9 mouse cellular contexts compared by ENCODE assay signal in the genomic region with DNA sequence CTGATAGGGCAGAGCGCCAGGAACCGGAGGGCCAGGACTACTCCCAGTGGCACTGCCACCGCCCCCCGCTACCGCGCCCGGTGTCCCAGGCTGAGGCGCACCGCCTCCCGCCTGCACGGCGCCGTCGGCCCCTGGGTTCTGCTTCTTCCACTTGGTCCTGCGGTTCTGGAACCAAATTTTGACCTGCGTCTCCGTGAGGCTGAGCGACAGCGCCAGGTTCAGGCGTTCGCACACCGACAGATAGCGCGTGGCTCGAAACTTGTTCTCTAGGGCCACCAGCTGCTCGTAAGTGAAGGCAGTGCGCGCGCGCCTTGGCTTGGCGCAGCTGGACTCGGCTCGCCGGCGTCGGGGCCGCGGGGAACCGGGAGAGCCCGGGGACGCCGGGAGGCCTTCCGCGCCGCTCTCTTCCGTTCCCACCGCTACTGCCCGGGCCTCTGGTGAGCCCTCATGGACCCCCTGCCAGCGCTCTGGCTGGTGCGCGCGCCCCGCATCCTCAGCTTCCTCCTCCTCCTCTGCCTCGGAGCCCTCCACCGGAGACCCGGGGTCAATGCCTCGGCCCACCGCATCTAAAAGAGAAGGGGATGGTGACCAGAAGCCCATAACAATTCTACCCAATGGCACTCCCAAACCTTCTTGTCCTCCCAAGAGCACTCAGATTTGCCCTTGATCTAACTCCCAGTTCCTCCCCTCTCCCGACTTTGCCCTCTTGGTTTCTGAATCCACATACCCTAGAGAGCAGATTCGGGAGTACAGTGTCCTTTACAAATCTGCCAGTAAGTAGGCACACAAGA. TPM values are rescaled to one million over a fixed set of nuclear protein-coding genes. Genes with fewer than 3 reads are reported as not detected.
DNase-seq lines count a peak whose midpoint lies in the region; ATAC-seq and TF ChIP-seq lines count a peak whose summit lies in the region.
"Had no signal": no experiment of that assay in that cellular context is flagged by ENCODE, and none has a peak within 500 bp of the region (broad histone marks: within the 10 kb centered on the region; RNA-seq: fewer than 3 reads in every experiment).

No protein-coding gene starts in this region.

- peaks cover 0 to 13% of the 10 kb centered on the region in 2 experiments; a peak in 2 of 4 replicates for H3K4me1 ChIP-seq in CH12.LX (ENCODE audit: control insufficient read depth in 1 of 2, insufficient read depth in 2 of 2)
- H3K4me1 ChIP-seq in embryonic facial prominence, embryonic 15.5 days = peaks cover 37% of the 10 kb centered on the region
- H3K4me1 ChIP-seq in kidney, embryonic 16.5 days (ENCODE audit: insufficient read depth, low read length) = peaks cover 21% of the 10 kb centered on the region
- H3K4me1 ChIP-seq in midbrain, embryonic 13.5 days (replicated peaks) = peaks cover 45% of the 10 kb centered on the region

- H3K4me3 ChIP-seq in CH12.LX (replicated peaks in 1 of 3; ENCODE audit: low read depth in 2 of 3, low read length in 2 of 3, poor library complexity in 1 of 3) = no peak overlapping the region
- H3K4me3 ChIP-seq in embryonic facial prominence, embryonic 15.5 days (replicated peaks) = peak overlapping the region; percentile 44
- peak overlapping the region; percentile 52 for H3K4me3 ChIP-seq in kidney, embryonic 16.5 days (ENCODE audit: low read length)
- H3K4me3 ChIP-seq in midbrain, embryonic 13.5 days (replicated peaks) = peak overlapping the region; percentile 45

- under 1% methylated on average over 58 of the region's 60 CpGs for WGBS in embryonic facial prominence, embryonic 15.5 days
- under 1% methylated on average over 48 of the region's 60 CpGs for WGBS in kidney, embryonic 16.5 days
- under 1% methylated on average over 59 of the region's 60 CpGs for WGBS in midbrain, embryonic 13.5 days

- no peak for ATAC-seq in embryonic facial prominence, embryonic 15.5 days (ENCODE audit: insufficient number of reproducible peaks, low FRiP score, low TSS enrichment, low read depth)
- peak; percentile 35; the same call in 1 of the 2 replicates for ATAC-seq in kidney, embryonic 16.5 days (ENCODE audit: low FRiP score, low TSS enrichment)
- ATAC-seq in midbrain, embryonic 13.5 days = peak; percentile 43; the same call in 1 of the 2 replicates
- ATAC-seq in CD4-positive, CD25-positive, alpha-beta regulatory T cell, adult 4 months = no peak

- no peak for TF ChIP-seq RAD21 in CH12.LX (IDR thresholded peaks at IDR 0.05; ENCODE audit: low read depth, low read length)

- H3K9ac ChIP-seq in CH12.LX (ENCODE audit: insufficient read depth, low read depth) = no peak overlapping the region
- H3K9ac ChIP-seq in embryonic facial prominence, embryonic 15.5 days = 0 out of 2 replicates have a peak overlapping the region, but pooled peaks have one; percentile 6
- H3K9ac ChIP-seq in kidney, embryonic 16.5 days (replicated peaks; ENCODE audit: low read length) = peak overlapping the region; percentile 40
- H3K9ac ChIP-seq in midbrain, embryonic 13.5 days (replicated peaks) = peak overlapping the region; percentile 12

- H3K27ac ChIP-seq in CH12.LX (ENCODE audit: insufficient read depth, low read depth) = no peak overlapping the region
- no peak overlapping the region for H3K27ac ChIP-seq in embryonic facial prominence, embryonic 15.5 days (replicated peaks)
- no peak overlapping the region for H3K27ac ChIP-seq in kidney, embryonic 16.5 days (ENCODE audit: low read length)
- H3K27ac ChIP-seq in midbrain, embryonic 13.5 days = no peak overlapping the region

- in situ Hi-C loops in CH12.LX (cut with MboI; ENCODE audit: low pct_ligation_motif_present, low pct_unique_long_range_greater_than_20kb, low sequenced_read_pairs) = no loop called here

- no peak for TF ChIP-seq CTCF in CH12.LX (conservative IDR thresholded peaks at IDR 0.05 in 1 of 2, IDR thresholded peaks at IDR 0.05 in 1 of 2; ENCODE audit: low read depth in 2 of 2, low read length in 2 of 2)

- no peaks in the 10 kb centered on the region for H3K36me3 ChIP-seq in CH12.LX (replicated peaks in 1 of 2; ENCODE audit: control insufficient read depth in 1 of 2, insufficient read depth in 1 of 2, low read length in 1 of 2)
- no peaks in the 10 kb centered on the region for H3K36me3 ChIP-seq in embryonic facial prominence, embryonic 15.5 days
- no peaks in the 10 kb centered on the region for H3K36me3 ChIP-seq in kidney, embryonic 16.5 days (ENCODE audit: insufficient read depth, low read length)
- no peaks in the 10 kb centered on the region for H3K36me3 ChIP-seq in midbrain, embryonic 13.5 days

- no peaks in the 10 kb centered on the region for H3K79me2 ChIP-seq in CH12.LX (replicated peaks; ENCODE audit: control insufficient read depth, extremely low read depth, insufficient read depth, poor library complexity, severe bottlenecking)

- dilution Hi-C loops in CH12.LX (cut with MboI; ENCODE audit: extremely low pct_ligation_motif_present, extremely low pct_unique_long_range_greater_than_20kb, low sequenced_read_pairs) = no loop called here

- peak overlapping the region; percentile 38 for H3K4me2 ChIP-seq in CH12.LX (ENCODE audit: insufficient read depth, low read depth, poor library complexity, severe bottlenecking)
- peak overlapping the region; percentile 86 for H3K4me2 ChIP-seq in embryonic facial prominence, embryonic 15.5 days (replicated peaks)
- peak overlapping the region; percentile 83 for H3K4me2 ChIP-seq in kidney, embryonic 16.5 days (replicated peaks; ENCODE audit: low read depth, low read length)
- H3K4me2 ChIP-seq in midbrain, embryonic 13.5 days (replicated peaks) = peak overlapping the region; percentile 76

- H3K9me3 ChIP-seq in CH12.LX (replicated peaks; ENCODE audit: low read length) = peaks cover 6% of the 10 kb centered on the region
- H3K9me3 ChIP-seq in embryonic facial prominence, embryonic 15.5 days (replicated peaks) = no peaks in the 10 kb centered on the region
- H3K9me3 ChIP-seq in kidney, embryonic 16.5 days (ENCODE audit: low read length) = no peaks in the 10 kb centered on the region
- H3K9me3 ChIP-seq in midbrain, embryonic 13.5 days = no peaks in the 10 kb centered on the region

- DNase-seq in adrenal gland, postnatal 14 days = peak; percentile 49
- no peak for DNase-seq in adrenal gland, postnatal 4 days (ENCODE audit: low spot score in 2 of 2)
- no peak for DNase-seq in CH12.LX (ENCODE audit: extremely low read depth)
- no peak for DNase-seq in T-cell, adult 2 months (ENCODE audit: low spot score)

- peaks cover 63% of the 10 kb centered on the region for H3K27me3 ChIP-seq in CH12.LX (replicated peaks)
- peaks cover 72% of the 10 kb centered on the region for H3K27me3 ChIP-seq in embryonic facial prominence, embryonic 15.5 days
- H3K27me3 ChIP-seq in kidney, embryonic 16.5 days (ENCODE audit: insufficient read depth, low read length) = peaks cover 69% of the 10 kb centered on the region
- H3K27me3 ChIP-seq in midbrain, embryonic 13.5 days = peaks cover 86% of the 10 kb centered on the region

- TF ChIP-seq POLR2A in CH12.LX (IDR thresholded peaks at IDR 0.05; ENCODE audit: low read depth, low read length) = no peak

- no peak for TF ChIP-seq EP300 in CH12.LX (IDR thresholded peaks at IDR 0.05; ENCODE audit: low read length)

TF ChIP-seq in CH12.LX, 34 proteins besides CTCF, POLR2A, EP300 and RAD21 (continues in another document):
- TF ChIP-seq ZMIZ1 (IDR thresholded peaks at IDR 0.05; ENCODE audit: low read depth, low read length) (no peak), PAX5 (IDR thresholded peaks at IDR 0.05; ENCODE audit: low read length) (no peak), TCF12 (IDR thresholded peaks at IDR 0.05; ENCODE audit: low read depth, low read length) (no peak), CHD1 (IDR thresholded peaks at IDR 0.05; ENCODE audit: low read depth, low read length) (no peak), JUN (IDR thresholded peaks at IDR 0.05; ENCODE audit: insufficient read depth, low read depth, low read length) (no peak), ELF1 (IDR thresholded peaks at IDR 0.05; ENCODE audit: low read depth, low read length) (no peak), NELFE (IDR thresholded peaks at IDR 0.05; ENCODE audit: low read depth, low read length) (no peak), MAFK (IDR thresholded peaks at IDR 0.05; ENCODE audit: insufficient replicate concordance, low read length) (no peak), SIN3A (IDR thresholded peaks at IDR 0.05; ENCODE audit: low read length) (no peak), E2F4 (IDR thresholded peaks at IDR 0.05; ENCODE audit: insufficient replicate concordance, low read depth, low read length) (no peak)

RNA-seq across cellular contexts. Expression of gene Nkx1-2, which starts 2.0 kb away (rescaled TPM):
- not detected in 2 replicates for total RNA-seq in adrenal gland, postnatal 14 days (2021)
- not detected for total RNA-seq in adrenal gland, postnatal 4 days (2021)
- total RNA-seq in CH12.LX (2012; rRNA removed) (0.04 TPM in 1 of 2 replicates, not detected in the other), CH12.LX (2014; rRNA removed) (not detected in 2 replicates)
- polyA plus RNA-seq in CH12.LX (2012; ENCODE audit: insufficient read length, low read depth) = not detected in 2 replicates
- polyA plus RNA-seq in embryonic facial prominence, embryonic 15.5 days (2015; fragmentation: Nextera tagmentation; extraction: Ambion mirVana) = 0.05 TPM in 1 of 2 replicates, not detected in the other
- polyA plus RNA-seq in kidney, embryonic 16.5 days (2015; fragmentation: Nextera tagmentation; extraction: Ambion mirVana) = not detected in 2 replicates
- 0.82 and 0.97 TPM in 2 replicates for polyA plus RNA-seq in midbrain, embryonic 13.5 days (2015; fragmentation: Nextera tagmentation; extraction: Ambion mirVana)
- not detected for polyA plus RNA-seq in CD4-positive, CD25-positive, alpha-beta regulatory T cell, adult 4 months (2017; shearing (Covaris generic))
- total RNA-seq: heart, postnatal 36 days had no signal

RNA-seq across cellular contexts. Expression of gene Lhpp, which starts 13.0 kb away (rescaled TPM):
- 18.1 and 18.6 TPM in 2 replicates for total RNA-seq in adrenal gland, postnatal 14 days (2021)
- 10 to 100 TPM; 18.7 to 18.9 TPM for total RNA-seq in adrenal gland, postnatal 4 days (2021)
- total RNA-seq in CH12.LX (2012; rRNA removed) = 7.8 and 9.2 TPM in 2 replicates
- 13.8 and 14.6 TPM in 2 replicates for total RNA-seq in CH12.LX (2014; rRNA removed)
- 15.4 and 16.5 TPM in 2 replicates for polyA plus RNA-seq in CH12.LX (2012; ENCODE audit: insufficient read length, low read depth)
- 14.4 and 17.4 TPM in 2 replicates for polyA plus RNA-seq in embryonic facial prominence, embryonic 15.5 days (2015; fragmentation: Nextera tagmentation; extraction: Ambion mirVana)
- polyA plus RNA-seq in kidney, embryonic 16.5 days (2015; fragmentation: Nextera tagmentation; extraction: Ambion mirVana) = 23.1 and 24.3 TPM in 2 replicates
- 21.0 and 21.2 TPM in 2 replicates for polyA plus RNA-seq in midbrain, embryonic 13.5 days (2015; fragmentation: Nextera tagmentation; extraction: Ambion mirVana)
- 1 to 10 TPM; 4.0 to 5.0 TPM for polyA plus RNA-seq in CD4-positive, CD25-positive, alpha-beta regulatory T cell, adult 4 months (2017; shearing (Covaris generic))

RNA-seq across cellular contexts. Expression of gene Oat, which starts 21.2 kb away (rescaled TPM):
- total RNA-seq in adrenal gland, postnatal 14 days (2021) = 88.1 and 96.2 TPM in 2 replicates
- total RNA-seq in adrenal gland, postnatal 4 days (2021) = 10 to 100 TPM; 86.9 to 88.4 TPM
- total RNA-seq in CH12.LX (2012; rRNA removed) (104 and 114 TPM in 2 replicates), CH12.LX (2014; rRNA removed) (202 and 204 TPM in 2 replicates)
- polyA plus RNA-seq in CH12.LX (2012; ENCODE audit: insufficient read length, low read depth) = 79.5 and 87.6 TPM in 2 replicates
- 225 and 237 TPM in 2 replicates for polyA plus RNA-seq in embryonic facial prominence, embryonic 15.5 days (2015; fragmentation: Nextera tagmentation; extraction: Ambion mirVana)
- polyA plus RNA-seq in kidney, embryonic 16.5 days (2015; fragmentation: Nextera tagmentation; extraction: Ambion mirVana) = 172 and 186 TPM in 2 replicates
- 73.0 and 77.5 TPM in 2 replicates for polyA plus RNA-seq in midbrain, embryonic 13.5 days (2015; fragmentation: Nextera tagmentation; extraction: Ambion mirVana)
- polyA plus RNA-seq in CD4-positive, CD25-positive, alpha-beta regulatory T cell, adult 4 months (2017; shearing (Covaris generic)) = 10 to 100 TPM; 77.0 to 91.2 TPM

Comparison
In these comparisons a context has a peak if more than half of its experiments do, and no peak if none do; other contexts are left out.
1. H3K4me3 ChIP-seq: peak in embryonic facial prominence, embryonic 15.5 days (single experiment), kidney, embryonic 16.5 days (single experiment) and midbrain, embryonic 13.5 days (single experiment); none in CH12.LX (0 of 3).
2. ATAC-seq: peak in kidney, embryonic 16.5 days (single experiment) and midbrain, embryonic 13.5 days (single experiment); none in embryonic facial prominence, embryonic 15.5 days (single experiment) and CD4-positive, CD25-positive, alpha-beta regulatory T cell, adult 4 months (single experiment).
3. Peak in every context shown above with its lines, with median percentiles within 50 percentile points of each other: H3K4me2 ChIP-seq.